Mouse (Mus musculus) erythroid progenitor cell, adult 5-6 weeks (primary cell): Measurements from ENCODE around the gene Scp2. TPM values are rescaled to one million over a fixed set of nuclear protein-coding genes. Genes with fewer than 3 reads are reported as not detected.

Source experiments
- ATAC-seq: replicated peaks from 2 replicates; pipeline ENCODE4 v1.8.0; 2016; ENCODE audit warnings: moderate number of reproducible peaks, mild to moderate bottlenecking, moderate TSS enrichment, inconsistent platforms; ENCODE audit not compliant: poor library complexity, low FRiP score, severe bottlenecking
- total RNA-seq, 2 experiments: library from RNA; stranded (forward) in 1 of 2; stranded (reverse) in 1 of 2; fragments of 150-400 nt in 1 of 2; fragments of 186-747, 209-891 nt in 1 of 2; gene quantifications; 2 replicates each; pipeline versions ENCODE4 v1.2.3 to v1.2.4; 2015 to 2017; ENCODE audit warnings: low replicate concordance in 2 of 2

Gene Scp2
- total RNA-seq, 2 experiments from 2014 or later = 71.3 to 102 TPM

GRCm38 (mm10) chr4:108065176-108065844 lies 79.5 kb downstream of the Scp2 start:
- no peak for ATAC-seq

GRCm38 (mm10) chr4:108063616-108064015 lies 81.2 kb downstream of the Scp2 start:
- no peak for ATAC-seq

- ATAC-seq = no peak
Observed at GRCm38 (mm10) chr4:108062524-108062923, 82.3 kb downstream of the Scp2 start.

- no peak for ATAC-seq
Observed at GRCm38 (mm10) chr4:108060774-108061173, 84.0 kb downstream of the Scp2 start.

GRCm38 (mm10) chr4:108059601-108060379 lies 85.0 kb downstream of the Scp2 start:
- no peak for ATAC-seq

- no peak for ATAC-seq
Observed at GRCm38 (mm10) chr4:108058166-108058565, 86.6 kb downstream of the Scp2 start.

- no peak for ATAC-seq
Observed at GRCm38 (mm10) chr4:108057247-108057646, 87.6 kb downstream of the Scp2 start.

GRCm38 (mm10) chr4:108055873-108056272 lies 88.9 kb downstream of the Scp2 start:
- ATAC-seq = no peak

GRCm38 (mm10) chr4:108052673-108053072 lies 92.1 kb downstream of the Scp2 start:
- ATAC-seq = no peak

GRCm38 (mm10) chr4:108051687-108052274 lies 93.0 kb downstream of the Scp2 start:
- no peak for ATAC-seq

GRCm38 (mm10) chr4:108046136-108046535 lies 98.7 kb downstream of the Scp2 start:
- ATAC-seq = no peak

- ATAC-seq = no peak
Observed at GRCm38 (mm10) chr4:108045136-108046107, 99.4 kb downstream of the Scp2 start.

GRCm38 (mm10) chr4:108037027-108037426 lies 107.8 kb downstream of the Scp2 start:
- ATAC-seq = no peak

GRCm38 (mm10) chr4:108033041-108033764 lies 111.6 kb downstream of the Scp2 start:
- ATAC-seq = no peak

- ATAC-seq = no peak
Observed at GRCm38 (mm10) chr4:108032352-108032849, 112.4 kb downstream of the Scp2 start.

- ATAC-seq = no peak
Observed at GRCm38 (mm10) chr4:108031502-108032351, 113.1 kb downstream of the Scp2 start.

GRCm38 (mm10) chr4:108030888-108031501 lies 113.8 kb downstream of the Scp2 start:
- ATAC-seq = no peak

GRCm38 (mm10) chr4:108026193-108026592 lies 118.6 kb downstream of the Scp2 start:
- no peak for ATAC-seq
